Mouse (Mus musculus): ENCODE data around the gene Eif4a2. TPM values are rescaled to one million over a fixed set of nuclear protein-coding genes. Genes with fewer than 3 reads are reported as not detected.

Eif4a2 gene
- total and polyA plus RNA-seq, 3 experiments = 358 to 660 (median 475) TPM

- Histone ChIP-seq H3K79me2 (replicated peaks; ENCODE audit: control insufficient read depth, extremely low read depth, insufficient read depth, poor library complexity, severe bottlenecking) (peaks cover 37% of the 10 kb centered on the region), H3K9ac (ENCODE audit: insufficient read depth, low read depth) (no peak overlapping the region), H3K4me2 (ENCODE audit: insufficient read depth, low read depth, poor library complexity, severe bottlenecking) (no peak overlapping the region), H3K36me3 (replicated peaks in 1 of 2; ENCODE audit: control insufficient read depth in 1 of 2, insufficient read depth in 1 of 2, low read length in 1 of 2) (peaks cover 38 to 76% of the 10 kb centered on the region in 2 experiments), H3K27ac (ENCODE audit: insufficient read depth, low read depth) (no peak overlapping the region), H3K9me3 (replicated peaks; ENCODE audit: low read length) (no peaks in the 10 kb centered on the region), H3K4me1 (ENCODE audit: control insufficient read depth in 1 of 2, insufficient read depth in 2 of 2) (peaks cover 5 to 37% of the 10 kb centered on the region in 2 experiments; a peak in 2 of 4 replicates), H3K4me3 (replicated peaks in 1 of 3; ENCODE audit: low read depth in 2 of 3, low read length in 2 of 3, poor library complexity in 1 of 3) (no peak overlapping the region), H3K27me3 (replicated peaks) (no peaks in the 10 kb centered on the region)
- dilution Hi-C loops (cut with MboI; ENCODE audit: extremely low pct_ligation_motif_present, extremely low pct_unique_long_range_greater_than_20kb, low sequenced_read_pairs) (no loop called here), in situ Hi-C loops (cut with MboI; ENCODE audit: low pct_ligation_motif_present, low pct_unique_long_range_greater_than_20kb, low sequenced_read_pairs) (no loop called here)
- DNase-seq (ENCODE audit: extremely low read depth) = no peak
- no peak for TF ChIP-seq CHD1 (IDR thresholded peaks at IDR 0.05; ENCODE audit: low read depth, low read length)
- TF ChIP-seq IRF4 (IDR thresholded peaks at IDR 0.05; ENCODE audit: low read depth, low read length) = peak; percentile 53; the same call in 1 of the 2 replicates
- no peak for TF ChIP-seq MXI1 (IDR thresholded peaks at IDR 0.05; ENCODE audit: low read depth, low read length)
- TF ChIP-seq JUN (IDR thresholded peaks at IDR 0.05; ENCODE audit: insufficient read depth, low read depth, low read length) = peak; percentile 42; the same call in 1 of the 2 replicates
- TF ChIP-seq JUND (conservative IDR thresholded peaks at IDR 0.05; ENCODE audit: low read depth, low read length) = peak; percentile 88
- no peak for TF ChIP-seq MYC (IDR thresholded peaks at IDR 0.05; ENCODE audit: low read depth, low read length)
- TF ChIP-seq ZMIZ1 (IDR thresholded peaks at IDR 0.05; ENCODE audit: low read depth, low read length) = no peak
- peak; percentile 38; the same call in 1 of the 2 replicates for TF ChIP-seq EP300 (IDR thresholded peaks at IDR 0.05; ENCODE audit: low read length)
- TF ChIP-seq CTCF (conservative IDR thresholded peaks at IDR 0.05 in 1 of 2, IDR thresholded peaks at IDR 0.05 in 1 of 2; ENCODE audit: low read depth in 2 of 2, low read length in 2 of 2) = peak in 1 of 2 experiments; percentile 35; a peak in 1 of 4 replicates
These were observed 15.9 kb downstream of the Eif4a2 start for GRCm38 (mm10) chr16:23123104-23123503.

- dilution Hi-C loops (cut with MboI; ENCODE audit: extremely low pct_ligation_motif_present, extremely low pct_unique_long_range_greater_than_20kb, low sequenced_read_pairs) = no loop called here
- TF ChIP-seq SIN3A (IDR thresholded peaks at IDR 0.05; ENCODE audit: low read length) (no peak), GABPA (IDR thresholded peaks at IDR 0.05; ENCODE audit: insufficient replicate concordance, low read depth, low read length) (no peak), UBTF (IDR thresholded peaks at IDR 0.05; ENCODE audit: low read depth, low read length) (no peak), PAX5 (IDR thresholded peaks at IDR 0.05; ENCODE audit: low read length) (no peak), ZNF384 (IDR thresholded peaks at IDR 0.05; ENCODE audit: low read depth, low read length) (no peak), MXI1 (IDR thresholded peaks at IDR 0.05; ENCODE audit: low read depth, low read length) (no peak), NELFE (IDR thresholded peaks at IDR 0.05; ENCODE audit: low read depth, low read length) (no peak), USF1 (IDR thresholded peaks at IDR 0.05; ENCODE audit: low read depth, low read length) (no peak), ZC3H11A (IDR thresholded peaks at IDR 0.05; ENCODE audit: low read depth, low read length) (no peak), POLR2AphosphoS2 (IDR thresholded peaks at IDR 0.05; ENCODE audit: low read depth, low read length) (no peak; the same call in 1 of the 2 replicates), HCFC1 (IDR thresholded peaks at IDR 0.05; ENCODE audit: low read depth, low read length) (no peak), MYC (IDR thresholded peaks at IDR 0.05; ENCODE audit: low read depth, low read length) (no peak), SMC3 (IDR thresholded peaks at IDR 0.05; ENCODE audit: low read depth, low read length) (no peak), IRF4 (IDR thresholded peaks at IDR 0.05; ENCODE audit: low read depth, low read length) (no peak), JUN (IDR thresholded peaks at IDR 0.05; ENCODE audit: insufficient read depth, low read depth, low read length) (no peak), ELF1 (IDR thresholded peaks at IDR 0.05; ENCODE audit: low read depth, low read length) (no peak)
- Histone ChIP-seq H3K27me3 (replicated peaks) (no peaks in the 10 kb centered on the region), H3K36me3 (replicated peaks in 1 of 2; ENCODE audit: control insufficient read depth in 1 of 2, insufficient read depth in 1 of 2, low read length in 1 of 2) (peaks cover 35 to 66% of the 10 kb centered on the region in 2 experiments), H3K4me3 (replicated peaks in 1 of 3; ENCODE audit: low read depth in 2 of 3, low read length in 2 of 3, poor library complexity in 1 of 3) (no peak overlapping the region), H3K79me2 (replicated peaks; ENCODE audit: control insufficient read depth, extremely low read depth, insufficient read depth, poor library complexity, severe bottlenecking) (peaks cover 37% of the 10 kb centered on the region), H3K9ac (ENCODE audit: insufficient read depth, low read depth) (no peak overlapping the region), H3K4me2 (ENCODE audit: insufficient read depth, low read depth, poor library complexity, severe bottlenecking) (no peak overlapping the region), H3K27ac (ENCODE audit: insufficient read depth, low read depth) (no peak overlapping the region), H3K9me3 (replicated peaks; ENCODE audit: low read length) (no peaks in the 10 kb centered on the region), H3K4me1 (ENCODE audit: control insufficient read depth in 1 of 2, insufficient read depth in 2 of 2) (peaks cover 5 to 47% of the 10 kb centered on the region in 2 experiments; a peak in 2 of 4 replicates)
- in situ Hi-C loops (cut with MboI; ENCODE audit: low pct_ligation_motif_present, low pct_unique_long_range_greater_than_20kb, low sequenced_read_pairs) = no loop called here
- DNase-seq (ENCODE audit: extremely low read depth) = no peak
These were observed 17.2 kb downstream of the Eif4a2 start for GRCm38 (mm10) chr16:23124398-23124797.
